Mouse (Mus musculus): Measurements from ENCODE around the gene 1500011B03Rik. TPM values are rescaled to one million over a fixed set of nuclear protein-coding genes. Genes with fewer than 3 reads are reported as not detected.
A peak's percentile ranks its signal among the peaks of the same experiment; 100 is the strongest.
"Not testable (repeated sequence)": the region's sequence is repeated elsewhere in the genome, so short reads cannot be mapped to it uniquely, and the experiment has no call there.

The 1500011B03Rik gene
- 254 and 302 TPM in 2 replicates for polyA plus RNA-seq (2015; fragmentation: Nextera tagmentation; extraction: Ambion mirVana)

DNA sequence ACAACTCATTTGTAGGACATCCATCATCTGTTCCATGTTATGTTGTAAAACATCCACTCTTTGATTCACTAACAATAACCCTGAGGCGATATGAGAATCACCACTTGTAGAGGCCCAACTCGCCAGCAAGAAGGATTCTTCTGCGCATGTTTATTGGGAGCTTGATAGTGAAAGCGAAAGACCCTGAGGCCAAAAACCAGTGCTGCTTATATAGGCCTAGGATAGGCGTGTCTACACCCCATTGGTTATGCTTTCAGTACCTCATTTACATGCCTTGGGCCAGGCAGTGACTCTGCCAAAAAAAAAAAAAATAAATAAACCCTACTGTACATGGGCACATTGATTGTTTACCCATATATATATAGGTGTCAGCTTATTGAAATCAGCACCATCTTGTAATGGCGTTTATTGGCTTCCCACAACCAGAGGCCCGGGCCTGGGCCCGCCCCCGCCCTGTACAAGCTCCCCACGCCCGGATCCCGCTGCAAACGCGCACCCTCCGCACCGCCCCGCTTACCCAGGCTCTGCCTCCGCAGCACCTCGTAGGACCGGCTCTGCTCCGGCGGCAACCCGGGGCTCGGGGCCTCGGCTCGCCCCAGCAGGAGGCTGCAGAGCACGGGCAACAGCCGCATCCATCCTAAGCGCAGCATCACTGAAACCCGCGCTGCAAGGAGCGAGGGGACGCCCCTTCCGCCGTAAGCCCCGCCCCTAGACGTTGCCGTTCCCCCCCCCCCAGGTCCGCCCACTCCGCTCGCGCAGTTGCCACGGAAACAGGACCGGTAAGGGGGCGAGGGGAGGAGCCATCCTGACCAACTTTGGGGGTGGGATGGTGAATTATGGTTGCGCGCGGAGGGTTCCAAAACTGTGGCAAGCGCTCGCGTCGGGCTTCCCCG lies at the start of gene 1500011B03Rik:
1500011B03Rik (minus strand) TSS at position 673 of the 893 bp plus-strand sequence.
- Histone ChIP-seq H3K27ac (replicated peaks) (peak within 1 kb of the TSS; percentile 84), H3K27me3 (replicated peaks) (no peaks in the 10 kb centered on the region), H3K9ac (replicated peaks) (peak within 1 kb of the TSS; percentile 85), H3K4me2 (peak within 1 kb of the TSS; percentile 63), H3K9me3 (replicated peaks) (no peaks in the 10 kb centered on the region), H3K4me1 (peaks cover 14% of the 10 kb centered on the region), H3K4me3 (replicated peaks) (peak within 1 kb of the TSS; percentile 75), H3K36me3 (peaks cover 4% of the 10 kb centered on the region; the same call in 1 of the 2 replicates)
- 7% methylated on average over 45 of the region's 53 CpGs for WGBS
- ATAC-seq (ENCODE audit: low FRiP score) = peak; percentile 92

DNA sequence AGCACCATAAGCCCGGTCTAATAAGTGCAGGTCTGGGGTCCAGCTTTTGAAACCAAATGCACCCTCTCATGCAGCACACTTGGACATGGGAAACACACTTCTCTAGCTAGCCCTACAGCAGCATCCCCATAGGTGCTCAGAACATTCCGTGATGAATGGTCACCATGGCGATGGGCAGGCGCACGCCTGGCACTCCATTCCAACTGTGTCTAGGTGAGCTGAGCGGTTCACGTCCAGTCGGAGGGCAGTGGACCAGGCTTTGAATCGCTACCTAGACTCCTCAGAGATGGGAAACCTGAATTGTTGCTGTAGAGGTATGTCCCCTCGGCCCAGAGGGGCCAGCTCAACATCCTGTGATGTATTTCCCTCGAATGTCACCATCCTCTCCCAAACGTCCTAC lies 42.0 kb upstream of the 1500011B03Rik start:
- H3K27me3 ChIP-seq (replicated peaks) = no peaks in the 10 kb centered on the region
- no peak for ATAC-seq (ENCODE audit: low FRiP score)
- no peak overlapping the region for H3K4me3 ChIP-seq (replicated peaks)
- H3K36me3 ChIP-seq = no peaks in the 10 kb centered on the region
- no peak overlapping the region for H3K9ac ChIP-seq (replicated peaks)
- WGBS = 87% methylated on average over 12 of the region's 12 CpGs
- 0 out of 2 replicates have a peak, but pooled peaks cover 7% of the 10 kb centered on the region for H3K9me3 ChIP-seq (replicated peaks)
- H3K4me1 ChIP-seq = 0 out of 2 replicates have a peak, but pooled peaks cover 3% of the 10 kb centered on the region
- H3K27ac ChIP-seq (replicated peaks) = no peak overlapping the region
- no peak overlapping the region for H3K4me2 ChIP-seq

- Histone ChIP-seq H3K36me3 (no peaks in the 10 kb centered on the region), H3K27ac (replicated peaks) (no peak overlapping the region), H3K9me3 (replicated peaks) (0 out of 2 replicates have a peak, but pooled peaks cover 7% of the 10 kb centered on the region), H3K9ac (replicated peaks) (no peak overlapping the region), H3K4me3 (replicated peaks) (no peak overlapping the region), H3K27me3 (replicated peaks) (no peaks in the 10 kb centered on the region), H3K4me2 (no peak overlapping the region), H3K4me1 (0 out of 2 replicates have a peak, but pooled peaks cover 3% of the 10 kb centered on the region)
- WGBS = 77% methylated on average over 7 of the region's 7 CpGs
- no peak for ATAC-seq (ENCODE audit: low FRiP score)
Observed at GRCm38 (mm10) chr5:114864813-114865212, 41.5 kb upstream of the 1500011B03Rik start.

DNA sequence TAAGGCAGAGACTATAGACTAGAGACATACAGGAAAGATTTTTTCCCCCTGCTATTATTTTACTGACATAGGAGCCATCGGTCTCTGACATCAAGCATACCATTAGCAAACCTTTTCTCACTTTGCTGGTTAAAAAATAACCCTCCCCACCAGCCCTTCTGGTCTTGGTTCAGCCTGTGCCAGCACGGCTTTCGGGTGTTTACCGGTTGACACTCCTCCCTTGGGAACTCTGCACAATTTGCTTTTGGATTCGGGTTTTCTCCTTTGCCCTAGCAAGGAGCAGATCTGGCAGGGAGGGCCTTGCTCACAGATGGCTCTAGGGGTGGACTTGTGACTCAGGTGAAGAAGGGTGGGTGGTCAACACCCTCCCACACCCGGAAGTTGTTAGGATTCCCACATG lies 38.5 kb upstream of the 1500011B03Rik start:
- WGBS = 73% methylated on average over 6 of the region's 6 CpGs

DNA sequence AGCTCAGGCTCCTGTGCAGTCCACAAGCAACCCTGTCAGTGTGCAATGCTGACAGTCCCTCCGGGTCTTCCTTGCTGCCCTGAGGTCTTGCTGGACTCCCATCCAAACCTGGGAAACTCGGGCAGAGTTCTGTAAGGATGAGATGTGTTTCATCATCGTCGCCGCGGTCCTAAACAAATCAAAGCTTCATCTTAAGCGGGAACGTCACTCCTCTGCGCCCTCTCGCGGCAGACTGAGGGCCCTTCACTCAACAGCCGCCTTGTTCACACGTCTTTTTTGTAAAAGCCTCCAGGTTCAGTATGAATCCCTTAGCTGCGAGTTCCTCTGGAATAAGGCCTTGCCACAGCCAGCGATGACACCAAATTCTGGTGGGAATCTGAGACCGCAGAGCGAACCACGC lies 36.0 kb upstream of the 1500011B03Rik start:
- H3K4me2 ChIP-seq = peak overlapping the region; percentile 53
- WGBS = 5% methylated on average over 18 of the region's 18 CpGs
- no peaks in the 10 kb centered on the region for H3K36me3 ChIP-seq
- ATAC-seq (ENCODE audit: low FRiP score) = peak; percentile 79
- H3K27ac ChIP-seq (replicated peaks) = 0 out of 2 replicates have a peak overlapping the region, but pooled peaks have one; percentile 0
- H3K9me3 ChIP-seq (replicated peaks) = no peaks in the 10 kb centered on the region
- 0 out of 2 replicates have a peak, but pooled peaks cover 5% of the 10 kb centered on the region for H3K27me3 ChIP-seq (replicated peaks)
- 0 out of 2 replicates have a peak, but pooled peaks cover 4% of the 10 kb centered on the region for H3K4me1 ChIP-seq
- peak overlapping the region; percentile 30; the same call in 1 of the 2 replicates for H3K9ac ChIP-seq (replicated peaks)
- H3K4me3 ChIP-seq (replicated peaks) = peak overlapping the region; percentile 28

More for the DNA sequence above, 38.5 kb upstream of the 1500011B03Rik start:
- H3K4me3 ChIP-seq (replicated peaks) = no peak overlapping the region
- no peak overlapping the region for H3K9ac ChIP-seq (replicated peaks)
- H3K4me2 ChIP-seq = no peak overlapping the region
- no peak for ATAC-seq (ENCODE audit: low FRiP score)
- H3K36me3 ChIP-seq = no peaks in the 10 kb centered on the region
- H3K27me3 ChIP-seq (replicated peaks) = 0 out of 2 replicates have a peak, but pooled peaks cover 5% of the 10 kb centered on the region
- H3K27ac ChIP-seq (replicated peaks) = no peak overlapping the region
- H3K4me1 ChIP-seq = 0 out of 2 replicates have a peak, but pooled peaks cover 7% of the 10 kb centered on the region
- no peaks in the 10 kb centered on the region for H3K9me3 ChIP-seq (replicated peaks)

DNA sequence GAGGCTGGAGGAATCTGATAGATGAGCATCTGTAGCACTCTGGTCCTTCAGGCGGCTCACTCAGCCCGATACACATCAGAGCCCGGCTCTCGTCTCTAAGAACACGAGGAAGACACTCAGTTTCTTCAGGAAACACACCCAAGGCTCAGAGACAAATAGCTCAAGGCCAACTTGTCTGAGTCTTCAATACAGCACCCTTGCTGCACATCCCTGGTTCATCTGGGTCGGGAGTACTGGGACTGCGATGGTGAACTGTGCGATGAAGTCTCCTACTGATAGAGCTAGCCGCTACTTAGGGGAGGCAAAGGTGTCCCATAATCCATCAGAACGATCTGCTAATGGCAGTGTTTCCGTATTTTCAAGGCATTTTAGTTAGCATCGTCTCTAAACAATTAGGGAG lies 35.3 kb upstream of the 1500011B03Rik start, which contains the start of gene Gm9936:
Gm9936 (minus strand) TSS at position 101 of the 400 bp plus-strand sequence.
- WGBS = 85% methylated on average over 12 of the region's 12 CpGs
- Histone ChIP-seq H3K27ac (replicated peaks) (0 out of 2 replicates have a peak within 1 kb of the TSS, but pooled peaks have one; percentile 0), H3K9ac (replicated peaks) (peak within 1 kb of the TSS; percentile 30; the same call in 1 of the 2 replicates), H3K27me3 (replicated peaks) (0 out of 2 replicates have a peak, but pooled peaks cover 5% of the 10 kb centered on the region), H3K9me3 (replicated peaks) (no peaks in the 10 kb centered on the region), H3K36me3 (no peaks in the 10 kb centered on the region), H3K4me2 (peak within 1 kb of the TSS; percentile 53), H3K4me3 (replicated peaks) (peak within 1 kb of the TSS; percentile 28), H3K4me1 (0 out of 2 replicates have a peak, but pooled peaks cover 4% of the 10 kb centered on the region)
- ATAC-seq (ENCODE audit: low FRiP score) = no peak

GRCm38 (mm10) chr5:114853364-114853763 lies 30.1 kb upstream of the 1500011B03Rik start, which contains the start of gene 4930519G04Rik:
Gene 4930519G04Rik, plus strand, starts transcription at chr5:114853664.
- ATAC-seq (ENCODE audit: low FRiP score); H3K27me3 ChIP-seq (replicated peaks); H3K36me3 ChIP-seq; H3K27ac ChIP-seq (replicated peaks); H3K4me2 ChIP-seq; H3K9ac ChIP-seq (replicated peaks); H3K4me3 ChIP-seq (replicated peaks); H3K9me3 ChIP-seq (replicated peaks); H3K4me1 ChIP-seq: not testable (repeated sequence)
- WGBS = 87% methylated on average over 3 of the region's 5 CpGs

- no peaks in the 10 kb centered on the region for H3K4me1 ChIP-seq
- no peak overlapping the region for H3K4me2 ChIP-seq
- H3K36me3 ChIP-seq = no peaks in the 10 kb centered on the region
- H3K4me3 ChIP-seq (replicated peaks) = no peak overlapping the region
- no peak overlapping the region for H3K27ac ChIP-seq (replicated peaks)
- ATAC-seq (ENCODE audit: low FRiP score) = no peak
- WGBS = 88% methylated on average over 20 of the region's 20 CpGs
- H3K9ac ChIP-seq (replicated peaks) = no peak overlapping the region
- H3K9me3 ChIP-seq (replicated peaks) = no peaks in the 10 kb centered on the region
- H3K27me3 ChIP-seq (replicated peaks) = no peaks in the 10 kb centered on the region
Observed at GRCm38 (mm10) chr5:114851565-114852236, 28.4 kb upstream of the 1500011B03Rik start.

- H3K27ac ChIP-seq (replicated peaks); H3K4me2 ChIP-seq; H3K9ac ChIP-seq (replicated peaks); H3K4me1 ChIP-seq; ATAC-seq (ENCODE audit: low FRiP score); H3K4me3 ChIP-seq (replicated peaks); H3K36me3 ChIP-seq; H3K9me3 ChIP-seq (replicated peaks); H3K27me3 ChIP-seq (replicated peaks): not testable (repeated sequence)
- 68% methylated on average over 2 of the region's 2 CpGs for WGBS
Observed at GRCm38 (mm10) chr5:114844371-114844770, 21.1 kb upstream of the 1500011B03Rik start.

- WGBS = 73% methylated on average over 5 of the region's 5 CpGs
- H3K27ac ChIP-seq (replicated peaks) = no peak overlapping the region
- H3K27me3 ChIP-seq (replicated peaks) = no peaks in the 10 kb centered on the region
- no peak overlapping the region for H3K4me2 ChIP-seq
- peaks cover 9% of the 10 kb centered on the region; the same call in 1 of the 2 replicates for H3K4me1 ChIP-seq
- H3K9me3 ChIP-seq (replicated peaks) = no peaks in the 10 kb centered on the region
- H3K36me3 ChIP-seq = no peaks in the 10 kb centered on the region
- no peak overlapping the region for H3K4me3 ChIP-seq (replicated peaks)
- ATAC-seq (ENCODE audit: low FRiP score) = no peak
- H3K9ac ChIP-seq (replicated peaks) = no peak overlapping the region
Observed at GRCm38 (mm10) chr5:114842674-114843073, 19.4 kb upstream of the 1500011B03Rik start.

DNA sequence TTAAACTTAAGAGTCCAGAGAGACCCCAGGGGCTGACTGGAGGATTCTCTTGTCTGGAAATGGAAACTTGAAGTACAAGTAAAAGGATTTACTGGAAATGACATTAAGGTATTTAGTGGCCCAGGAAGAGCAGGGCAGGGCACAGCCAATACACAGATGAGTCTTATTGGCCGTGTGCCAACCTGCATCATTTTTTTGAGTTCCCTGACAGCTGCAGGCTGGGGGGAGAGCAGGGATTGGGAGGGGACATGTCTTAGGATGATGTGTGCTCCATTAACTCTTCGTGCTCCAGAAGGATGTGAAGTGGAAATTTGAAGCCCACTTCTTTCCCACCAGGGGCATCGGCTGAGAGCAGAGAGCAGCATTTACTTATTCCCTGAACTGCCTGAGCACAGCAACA lies 18.9 kb upstream of the 1500011B03Rik start:
- H3K9me3 ChIP-seq (replicated peaks); H3K9ac ChIP-seq (replicated peaks); H3K36me3 ChIP-seq; H3K4me2 ChIP-seq; H3K27me3 ChIP-seq (replicated peaks); H3K27ac ChIP-seq (replicated peaks); ATAC-seq (ENCODE audit: low FRiP score); H3K4me3 ChIP-seq (replicated peaks); H3K4me1 ChIP-seq: not testable (repeated sequence)
- WGBS = 52% methylated on average over 3 of the region's 3 CpGs
